ENCODE assay signal across 8 mouse cellular contexts in genomic region chr4:107367567-107368314, GRCm38 (mm10). TPM values are rescaled to one million over a fixed set of nuclear protein-coding genes. Genes with fewer than 3 reads are reported as not detected.
DNase-seq lines count a peak whose midpoint lies in the region; ATAC-seq lines count a peak whose summit lies in the region.

Gene Ndc1, plus strand, starts transcription at chr4:107367784.

- peak within 1 kb of the TSS; percentile 73 for H3K4me2 ChIP-seq in hindbrain, embryonic 15.5 days

- H3K9me3 ChIP-seq in hindbrain, embryonic 15.5 days = no peaks in the 10 kb centered on the region

- ATAC-seq in hindbrain, embryonic 15.5 days (ENCODE audit: low FRiP score, low read depth) = peak; percentile 99

- peak within 1 kb of the TSS; percentile 95 for H3K27ac ChIP-seq in hindbrain, embryonic 15.5 days (replicated peaks)

- H3K9ac ChIP-seq in hindbrain, embryonic 15.5 days = peak within 1 kb of the TSS; percentile 87

- under 1% methylated on average over 48 of the region's 51 CpGs for WGBS in hindbrain, embryonic 15.5 days

- H3K36me3 ChIP-seq in hindbrain, embryonic 15.5 days = no peaks in the 10 kb centered on the region

- peak within 1 kb of the TSS; percentile 86 for H3K4me3 ChIP-seq in hindbrain, embryonic 15.5 days

- peak; percentile 95 for DNase-seq in R1 (ENCODE audit: low read depth, low spot score)
- peak; percentile 86 to 90 for DNase-seq in cerebellum, postnatal 25 days
- peak; percentile 90 to 91 for DNase-seq in frontal cortex, postnatal 36 days (ENCODE audit: low spot score in 2 of 2)
- DNase-seq in left cerebral cortex, adult 11 months (ENCODE audit: low spot score) = peak; percentile 73
- DNase-seq in lung, postnatal 4 days = peak; percentile 88 to 89
- DNase-seq in retina, postnatal 7 days (ENCODE audit: low read depth, low spot score) = peak; percentile 80
- peak; percentile 80 for DNase-seq in urinary bladder, adult 2 months (ENCODE audit: low spot score)

- peaks cover 13% of the 10 kb centered on the region for H3K4me1 ChIP-seq in hindbrain, embryonic 15.5 days (replicated peaks)

- no peaks in the 10 kb centered on the region for H3K27me3 ChIP-seq in hindbrain, embryonic 15.5 days

RNA-seq across cellular contexts. Expression of gene Ndc1, which starts in this region (rescaled TPM):
- 17.6 and 19.9 TPM in 2 replicates for polyA plus RNA-seq in hindbrain, embryonic 15.5 days (2015; fragmentation: Nextera tagmentation; extraction: Ambion mirVana)
- polyA plus RNA-seq in urinary bladder, adult 2 months (2012; rRNA removed) = 5.2 and 5.6 TPM in 2 replicates

Comparison
In these comparisons a context has a peak if more than half of its experiments do, and no peak if none do; other contexts are left out.
1. Peak in every context shown above with its lines: DNase-seq, ATAC-seq, H3K4me3 ChIP-seq and H3K27ac ChIP-seq.